Mouse (Mus musculus) hindbrain, embryonic 10.5 days (tissue): Measurements from ENCODE around the gene C530008M17Rik. TPM values are rescaled to one million over a fixed set of nuclear protein-coding genes. Genes with fewer than 3 reads are reported as not detected.

Experiments
- DNase-seq: peaks from one replicate; pipeline ENCODE4 v3.0.0-alpha.2; 2017; ENCODE audit warnings: low spot score
- H3K27ac ChIP-seq: fragments of 300-500 bp; sonication (generic); 2 replicates; pipeline ENCODE4 v1.5.1; 2016; ENCODE audit warnings: mild to moderate bottlenecking, moderate library complexity
- H3K27me3 ChIP-seq: fragments of 300-500 bp; sonication (generic); 2 replicates; pipeline ENCODE4 v1.6.1; 2016; ENCODE audit warnings: mild to moderate bottlenecking; ENCODE audit not compliant: poor library complexity, insufficient read depth, severe bottlenecking
- H3K36me3 ChIP-seq: fragments of 300-500 bp; sonication (generic); 2 replicates; pipeline ENCODE4 v1.6.1; 2016; ENCODE audit warnings: mild to moderate bottlenecking, moderate library complexity
- H3K4me1 ChIP-seq: fragments of 300-500 bp; sonication (generic); replicated peaks from 2 replicates; pipeline ENCODE4 v1.6.1; 2016; ENCODE audit warnings: mild to moderate bottlenecking
- H3K4me3 ChIP-seq: fragments of 300-500 bp; sonication (generic); 2 replicates; pipeline ENCODE4 v1.5.1; 2016; ENCODE audit warnings: mild to moderate bottlenecking, moderate library complexity
- H3K9me3 ChIP-seq: fragments of 300-500 bp; sonication (generic); 2 replicates; pipeline ENCODE4 v1.6.1; 2016; ENCODE audit warnings: mild to moderate bottlenecking, moderate library complexity
- WGBS: fragments of 180-500 bp; shearing (Covaris S2); methylation state at CpG from one replicate; pipeline ENCODE4 v1.1.7; 2016; 5-methylcytosine and 5-hydroxymethylcytosine counted together
- polyA plus RNA-seq: library from polyadenylated mRNA; unstranded; fragments of >200 nt; fragmentation: Nextera tagmentation; extraction: Ambion mirVana; gene quantifications from 2 replicates; pipeline ENCODE4 v1.2.1, GENCODE M21; 2016

Gene C530008M17Rik
- 43.8 and 55.9 TPM in 2 replicates for polyA plus RNA-seq

- Histone ChIP-seq H3K27me3 (no peaks in the 10 kb centered on the region), H3K27ac (peak within 1 kb of the TSS; percentile 98), H3K36me3 (peaks cover 8% of the 10 kb centered on the region; the same call in 1 of the 2 replicates), H3K4me1 (peaks cover 31% of the 10 kb centered on the region), H3K9me3 (no peaks in the 10 kb centered on the region), H3K4me3 (peak within 1 kb of the TSS; percentile 88)
- no peak for DNase-seq
- 91% methylated on average over 2 of the region's 2 CpGs for WGBS
Measured at GRCm38 (mm10) chr5:76656212-76656611, at the start of gene C530008M17Rik. Gene C530008M17Rik, plus strand, starts transcription at chr5:76656512.

GRCm38 (mm10) chr5:76609702-76610370 is 46.5 kb upstream of the C530008M17Rik start:
- no peak overlapping the region for H3K27ac ChIP-seq
- H3K36me3 ChIP-seq = peaks cover 98% of the 10 kb centered on the region
- no peaks in the 10 kb centered on the region for H3K27me3 ChIP-seq
- H3K4me1 ChIP-seq = no peaks in the 10 kb centered on the region
- no peaks in the 10 kb centered on the region for H3K9me3 ChIP-seq
- WGBS = 94% methylated on average over 8 of the region's 8 CpGs
- no peak for DNase-seq
- no peak overlapping the region for H3K4me3 ChIP-seq

GRCm38 (mm10) chr5:76612867-76613499 is 43.3 kb upstream of the C530008M17Rik start:
- WGBS = 92% methylated on average over 6 of the region's 6 CpGs

GRCm38 (mm10) chr5:76615276-76615675 is 41.0 kb upstream of the C530008M17Rik start:
- WGBS = 92% methylated on average over 8 of the region's 8 CpGs
- Histone ChIP-seq H3K4me3 (no peak overlapping the region), H3K9me3 (no peaks in the 10 kb centered on the region), H3K27me3 (no peaks in the 10 kb centered on the region), H3K27ac (no peak overlapping the region), H3K36me3 (peaks cover 94% of the 10 kb centered on the region), H3K4me1 (no peaks in the 10 kb centered on the region)
- no peak for DNase-seq

More at GRCm38 (mm10) chr5:76612867-76613499, 43.3 kb upstream of the C530008M17Rik start:
- Histone ChIP-seq H3K4me3 (no peak overlapping the region), H3K27me3 (no peaks in the 10 kb centered on the region), H3K36me3 (peaks cover 95% of the 10 kb centered on the region), H3K9me3 (no peaks in the 10 kb centered on the region), H3K4me1 (no peaks in the 10 kb centered on the region), H3K27ac (no peak overlapping the region)
- DNase-seq = no peak

- Histone ChIP-seq H3K4me1 (no peaks in the 10 kb centered on the region), H3K27me3 (no peaks in the 10 kb centered on the region), H3K36me3 (peaks cover 94% of the 10 kb centered on the region), H3K9me3 (no peaks in the 10 kb centered on the region), H3K4me3 (no peak overlapping the region), H3K27ac (no peak overlapping the region)
- 90% methylated on average over 2 of the region's 2 CpGs for WGBS
- DNase-seq = no peak
Measured at GRCm38 (mm10) chr5:76616196-76616747, 40.0 kb upstream of the C530008M17Rik start.

- DNase-seq = no peak
- Histone ChIP-seq H3K4me3 (no peak overlapping the region), H3K4me1 (no peaks in the 10 kb centered on the region), H3K36me3 (peaks cover 94% of the 10 kb centered on the region), H3K27me3 (no peaks in the 10 kb centered on the region), H3K27ac (no peak overlapping the region), H3K9me3 (no peaks in the 10 kb centered on the region)
- 92% methylated on average over 7 of the region's 7 CpGs for WGBS
Measured at GRCm38 (mm10) chr5:76618750-76619149, 37.6 kb upstream of the C530008M17Rik start.

- Histone ChIP-seq H3K9me3 (no peaks in the 10 kb centered on the region), H3K27ac (no peak overlapping the region), H3K36me3 (peaks cover 91% of the 10 kb centered on the region), H3K27me3 (no peaks in the 10 kb centered on the region), H3K4me3 (no peak overlapping the region), H3K4me1 (no peaks in the 10 kb centered on the region)
- DNase-seq = no peak
- WGBS = 97% methylated on average over 9 of the region's 9 CpGs
Measured at GRCm38 (mm10) chr5:76623759-76624158, 32.6 kb upstream of the C530008M17Rik start.

- no peak overlapping the region for H3K4me3 ChIP-seq
- no peaks in the 10 kb centered on the region for H3K9me3 ChIP-seq
- no peak for DNase-seq
- 93% methylated on average over 1 of the region's 1 CpGs for WGBS
- H3K27me3 ChIP-seq = no peaks in the 10 kb centered on the region
- no peak overlapping the region for H3K27ac ChIP-seq
- H3K36me3 ChIP-seq = peaks cover 90% of the 10 kb centered on the region
- no peaks in the 10 kb centered on the region for H3K4me1 ChIP-seq
Measured at GRCm38 (mm10) chr5:76627770-76628169, 28.5 kb upstream of the C530008M17Rik start.

GRCm38 (mm10) chr5:76634012-76634411 is 22.3 kb upstream of the C530008M17Rik start:
- no peaks in the 10 kb centered on the region for H3K27me3 ChIP-seq
- H3K27ac ChIP-seq = no peak overlapping the region
- DNase-seq = no peak
- H3K4me3 ChIP-seq = no peak overlapping the region
- peaks cover 92% of the 10 kb centered on the region for H3K36me3 ChIP-seq
- H3K9me3 ChIP-seq = no peaks in the 10 kb centered on the region
- H3K4me1 ChIP-seq = no peaks in the 10 kb centered on the region
- WGBS = 83% methylated on average over 10 of the region's 10 CpGs

GRCm38 (mm10) chr5:76635592-76635991 is 20.7 kb upstream of the C530008M17Rik start:
- peaks cover 94% of the 10 kb centered on the region for H3K36me3 ChIP-seq
- H3K27me3 ChIP-seq = no peaks in the 10 kb centered on the region
- H3K9me3 ChIP-seq = no peaks in the 10 kb centered on the region
- H3K4me1 ChIP-seq = no peaks in the 10 kb centered on the region
- no peak for DNase-seq
- 89% methylated on average over 2 of the region's 2 CpGs for WGBS
- H3K27ac ChIP-seq = no peak overlapping the region
- H3K4me3 ChIP-seq = no peak overlapping the region

- WGBS = 91% methylated on average over 4 of the region's 4 CpGs
- Histone ChIP-seq H3K9me3 (no peaks in the 10 kb centered on the region), H3K36me3 (peaks cover 80% of the 10 kb centered on the region), H3K4me3 (no peak overlapping the region), H3K27ac (no peak overlapping the region), H3K27me3 (no peaks in the 10 kb centered on the region), H3K4me1 (no peaks in the 10 kb centered on the region)
- no peak for DNase-seq
Measured at GRCm38 (mm10) chr5:76642076-76642475, 14.2 kb upstream of the C530008M17Rik start.

GRCm38 (mm10) chr5:76644234-76644633 is 12.1 kb upstream of the C530008M17Rik start:
- Histone ChIP-seq H3K27ac (no peak overlapping the region), H3K27me3 (no peaks in the 10 kb centered on the region), H3K9me3 (no peaks in the 10 kb centered on the region), H3K36me3 (peaks cover 69% of the 10 kb centered on the region), H3K4me3 (no peak overlapping the region), H3K4me1 (no peaks in the 10 kb centered on the region)
- no peak for DNase-seq
- 92% methylated on average over 7 of the region's 7 CpGs for WGBS
